Mouse (Mus musculus): ENCODE data around the gene Evi5. TPM values are rescaled to one million over a fixed set of nuclear protein-coding genes. Genes with fewer than 3 reads are reported as not detected.

Evi5 gene
- polyA plus RNA-seq, 1 experiment from 2014 or later: 48.3 TPM

DNA sequence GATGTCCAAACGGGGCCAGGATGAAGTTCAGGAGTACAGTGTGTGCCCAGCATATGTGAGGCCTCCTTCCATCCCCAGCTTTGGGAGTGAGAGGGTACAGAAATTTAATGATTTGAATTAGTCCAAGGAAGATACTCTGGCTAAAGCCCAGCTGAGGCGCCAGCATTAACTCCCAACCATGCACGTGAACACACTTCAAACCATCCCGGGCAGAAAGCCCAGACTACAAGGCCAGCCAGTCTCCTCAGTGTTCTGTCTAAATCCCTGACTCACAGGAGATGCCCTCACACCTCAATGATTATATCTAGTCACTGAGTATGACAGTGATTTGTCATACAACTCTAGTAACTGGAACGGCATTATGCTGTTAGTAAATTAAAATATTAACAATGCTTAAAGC, 27.6 kb downstream of the Evi5 start:
- Histone ChIP-seq H3K27ac (ENCODE audit: low read depth, low read length) (no peak overlapping the region), H3K27me3 (replicated peaks; ENCODE audit: control insufficient read depth, insufficient read depth, low read length) (no peaks in the 10 kb centered on the region), H3K9ac (ENCODE audit: low read depth, low read length) (no peak overlapping the region), H3K36me3 (ENCODE audit: control insufficient read depth, insufficient read depth, low read length) (no peaks in the 10 kb centered on the region), H3K4me3 (ENCODE audit: low read depth, low read length) (no peak overlapping the region), H3K4me2 (no peak overlapping the region), H3K9me3 (ENCODE audit: control insufficient read depth, low read length) (peaks cover 3% of the 10 kb centered on the region; the same call in 1 of the 2 replicates), H3K4me1 (replicated peaks; ENCODE audit: control insufficient read depth, insufficient read depth, low read length) (no peaks in the 10 kb centered on the region)
- ATAC-seq (replicated peaks; ENCODE audit: low FRiP score) (no peak), DNase-seq (ENCODE audit: low spot score) (no peak)
- 88% methylated on average over 5 of the region's 5 CpGs for WGBS

DNA sequence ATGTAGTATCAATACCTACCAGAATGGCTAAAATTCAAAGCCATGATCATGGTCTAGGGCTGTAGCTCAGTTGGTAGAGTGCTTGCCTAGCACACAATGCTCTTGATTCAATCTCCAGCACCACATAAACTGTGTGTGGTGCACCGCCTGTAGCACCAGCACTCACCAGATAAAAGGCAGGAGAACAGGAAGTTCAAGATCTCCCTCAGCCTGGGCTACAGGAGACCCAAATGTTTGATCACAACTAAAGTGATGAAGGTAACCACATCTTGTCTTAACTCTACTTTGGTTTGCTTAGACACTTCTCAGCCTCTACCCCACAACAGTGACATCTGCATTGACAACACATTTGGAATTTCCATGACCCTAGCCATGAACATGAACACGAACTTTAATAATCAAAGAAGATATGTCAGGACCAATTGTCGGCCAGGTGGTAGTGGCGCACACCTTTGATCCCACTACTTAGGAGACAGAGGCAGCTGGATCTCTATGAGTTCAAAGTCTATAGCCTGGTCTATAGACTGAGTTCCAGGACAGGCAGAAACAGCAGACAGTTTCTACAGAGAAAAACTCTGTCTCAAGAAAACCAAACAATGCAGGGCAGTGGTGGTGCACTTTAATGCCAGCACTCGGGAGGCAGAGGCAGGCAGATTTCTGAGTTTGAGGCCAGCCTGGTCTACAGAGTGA, 34.2 kb downstream of the Evi5 start:
- ATAC-seq (replicated peaks; ENCODE audit: low FRiP score): no peak
- Histone ChIP-seq H3K4me3 (ENCODE audit: low read depth, low read length) (no peak overlapping the region), H3K27ac (ENCODE audit: low read depth, low read length) (no peak overlapping the region), H3K4me2 (no peak overlapping the region), H3K9ac (ENCODE audit: low read depth, low read length) (no peak overlapping the region), H3K36me3 (ENCODE audit: control insufficient read depth, insufficient read depth, low read length) (peaks cover 8% of the 10 kb centered on the region), H3K27me3 (replicated peaks; ENCODE audit: control insufficient read depth, insufficient read depth, low read length) (no peaks in the 10 kb centered on the region), H3K9me3 (ENCODE audit: control insufficient read depth, low read length) (no peaks in the 10 kb centered on the region), H3K4me1 (replicated peaks; ENCODE audit: control insufficient read depth, insufficient read depth, low read length) (peaks cover 3% of the 10 kb centered on the region; the same call in 1 of the 2 replicates)
- DNase-seq (ENCODE audit: low spot score): no peak
- WGBS: 84% methylated on average over 5 of the region's 5 CpGs

DNA sequence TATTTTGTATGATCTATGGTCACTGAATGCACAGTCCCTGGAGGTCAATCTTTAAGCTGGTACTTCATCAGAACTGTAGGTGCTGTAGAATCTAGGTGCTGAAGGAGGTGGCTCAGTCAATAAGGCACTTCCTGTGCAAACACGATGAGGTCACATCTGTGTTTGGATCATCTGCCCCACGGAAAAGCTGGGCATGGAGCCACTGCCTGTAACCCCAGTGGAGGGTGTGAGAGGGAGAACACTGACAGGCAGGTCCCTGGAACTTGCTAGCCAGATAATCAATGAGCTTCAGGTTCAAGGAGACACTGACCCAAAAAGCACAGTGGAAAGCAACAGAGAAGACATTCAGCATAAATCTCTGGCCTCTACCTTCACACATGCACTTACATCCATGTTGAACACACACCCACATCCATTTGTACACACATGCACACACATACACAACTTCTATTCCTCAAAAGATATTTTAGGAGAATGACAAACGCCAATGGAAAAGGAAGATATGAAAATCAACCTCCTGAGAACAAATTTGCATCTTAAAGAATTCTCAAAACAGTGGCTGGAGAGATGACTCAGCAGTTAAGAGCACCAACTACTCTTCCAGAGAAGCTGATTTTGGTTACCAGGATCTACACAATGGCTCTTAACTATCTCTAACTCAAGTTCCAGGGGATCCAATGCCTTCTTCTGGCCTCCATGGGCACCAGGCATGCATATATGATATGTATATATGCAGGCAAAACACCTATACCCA, 35.8 kb downstream of the Evi5 start:
- Histone ChIP-seq H3K4me2 (no peak overlapping the region), H3K36me3 (ENCODE audit: control insufficient read depth, insufficient read depth, low read length) (peaks cover 8% of the 10 kb centered on the region), H3K27me3 (replicated peaks; ENCODE audit: control insufficient read depth, insufficient read depth, low read length) (no peaks in the 10 kb centered on the region), H3K9me3 (ENCODE audit: control insufficient read depth, low read length) (no peaks in the 10 kb centered on the region), H3K4me1 (replicated peaks; ENCODE audit: control insufficient read depth, insufficient read depth, low read length) (peaks cover 3% of the 10 kb centered on the region; the same call in 1 of the 2 replicates), H3K9ac (ENCODE audit: low read depth, low read length) (no peak overlapping the region), H3K27ac (ENCODE audit: low read depth, low read length) (no peak overlapping the region), H3K4me3 (ENCODE audit: low read depth, low read length) (no peak overlapping the region)
- DNase-seq (ENCODE audit: low spot score): no peak
- no peak; the same call in 1 of the 2 replicates for ATAC-seq (replicated peaks; ENCODE audit: low FRiP score)
- 42% methylated on average over 3 of the region's 3 CpGs for WGBS

DNA sequence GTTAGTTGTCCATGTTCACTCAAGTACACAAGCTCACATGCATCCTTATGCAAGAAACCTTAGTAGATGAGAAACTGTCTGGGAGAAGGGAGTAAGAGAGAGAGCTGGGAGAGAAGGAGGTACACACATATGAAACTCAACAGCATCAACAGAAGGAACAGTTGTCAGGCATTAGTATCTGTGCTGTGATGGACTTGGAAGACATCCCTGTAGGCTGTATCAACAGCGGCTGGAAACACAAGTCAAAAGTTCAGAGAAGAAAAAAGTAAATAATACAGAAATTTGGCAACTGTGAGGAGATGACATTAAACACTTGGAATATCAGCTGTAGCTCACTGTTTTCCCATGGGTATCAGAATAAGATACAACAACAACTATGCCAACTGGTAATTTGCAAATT, 40.6 kb downstream of the Evi5 start:
- 81% methylated on average over 1 of the region's 1 CpGs for WGBS
- Histone ChIP-seq H3K9ac (ENCODE audit: low read depth, low read length) (no peak overlapping the region), H3K4me3 (ENCODE audit: low read depth, low read length) (no peak overlapping the region), H3K27ac (ENCODE audit: low read depth, low read length) (no peak overlapping the region), H3K4me1 (replicated peaks; ENCODE audit: control insufficient read depth, insufficient read depth, low read length) (peaks cover 3% of the 10 kb centered on the region; the same call in 1 of the 2 replicates), H3K36me3 (ENCODE audit: control insufficient read depth, insufficient read depth, low read length) (peaks cover 10% of the 10 kb centered on the region), H3K4me2 (no peak overlapping the region), H3K9me3 (ENCODE audit: control insufficient read depth, low read length) (no peaks in the 10 kb centered on the region), H3K27me3 (replicated peaks; ENCODE audit: control insufficient read depth, insufficient read depth, low read length) (no peaks in the 10 kb centered on the region)
- ATAC-seq (replicated peaks; ENCODE audit: low FRiP score) (no peak), DNase-seq (ENCODE audit: low spot score) (no peak)

DNA sequence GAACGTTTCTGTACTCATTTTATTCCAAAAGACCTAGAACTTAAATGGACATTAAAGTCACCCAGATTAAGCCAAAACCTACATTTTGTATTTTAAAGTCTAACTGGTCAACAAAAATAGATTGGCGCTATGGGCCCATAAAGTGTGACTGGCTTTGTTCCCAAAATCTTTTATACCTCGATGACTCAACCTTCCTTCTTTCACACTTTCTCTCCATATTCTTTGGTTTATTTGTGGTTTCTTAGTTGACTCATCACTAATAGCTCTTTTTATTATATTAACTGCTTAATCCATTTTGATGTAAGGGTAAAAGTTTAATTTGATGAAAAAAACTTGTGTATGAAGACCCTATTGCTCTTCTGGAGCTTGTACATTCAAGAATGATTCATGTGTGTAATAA, 43.6 kb downstream of the Evi5 start:
- WGBS: 89% methylated on average over 3 of the region's 3 CpGs
- H3K9ac ChIP-seq (ENCODE audit: low read depth, low read length): no peak overlapping the region
- no peaks in the 10 kb centered on the region for H3K9me3 ChIP-seq (ENCODE audit: control insufficient read depth, low read length)
- no peaks in the 10 kb centered on the region for H3K4me1 ChIP-seq (replicated peaks; ENCODE audit: control insufficient read depth, insufficient read depth, low read length)
- no peak overlapping the region for H3K4me2 ChIP-seq
- no peaks in the 10 kb centered on the region for H3K27me3 ChIP-seq (replicated peaks; ENCODE audit: control insufficient read depth, insufficient read depth, low read length)
- ATAC-seq (replicated peaks; ENCODE audit: low FRiP score) (no peak), DNase-seq (ENCODE audit: low spot score) (no peak)
- H3K4me3 ChIP-seq (ENCODE audit: low read depth, low read length): no peak overlapping the region
- no peak overlapping the region for H3K27ac ChIP-seq (ENCODE audit: low read depth, low read length)
- peaks cover 10% of the 10 kb centered on the region for H3K36me3 ChIP-seq (ENCODE audit: control insufficient read depth, insufficient read depth, low read length)

DNA sequence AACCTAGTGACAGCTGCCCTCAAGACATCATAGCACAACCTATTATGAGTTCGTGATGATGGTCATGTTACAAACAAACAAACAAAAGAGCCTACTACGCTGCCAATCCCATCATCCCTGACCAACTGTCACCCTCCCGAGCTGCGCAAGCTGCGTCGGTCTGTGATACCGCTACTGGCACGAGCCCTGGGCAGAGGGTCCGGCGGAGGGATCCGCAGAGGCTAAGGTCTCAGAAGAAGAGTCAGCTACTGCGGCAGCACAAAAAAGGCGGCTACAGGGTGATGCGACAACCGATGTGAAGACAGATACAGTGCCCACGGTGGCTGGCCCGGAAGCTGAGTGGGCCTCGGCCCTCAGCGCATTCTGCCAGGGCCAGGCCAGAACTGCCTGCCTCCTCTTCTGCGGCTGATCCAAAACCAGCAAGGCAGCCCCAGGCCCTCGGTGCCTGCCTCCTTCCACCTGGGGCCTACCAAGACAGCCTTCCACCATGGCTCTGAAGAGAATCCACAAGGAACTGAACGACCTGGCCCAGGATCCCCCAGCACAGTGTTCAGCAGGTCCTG, 44.8 kb downstream of the Evi5 start, which contains the start of gene Ube2d2b:
Gene Ube2d2b (plus strand): TSS at position 102 of the 563 bp plus-strand sequence.
- peaks cover 10% of the 10 kb centered on the region for H3K36me3 ChIP-seq (ENCODE audit: control insufficient read depth, insufficient read depth, low read length)
- no peaks in the 10 kb centered on the region for H3K9me3 ChIP-seq (ENCODE audit: control insufficient read depth, low read length)
- no peak within 1 kb of the TSS for H3K9ac ChIP-seq (ENCODE audit: low read depth, low read length)
- DNase-seq (ENCODE audit: low spot score) (no peak), ATAC-seq (replicated peaks; ENCODE audit: low FRiP score) (no peak)
- no peaks in the 10 kb centered on the region for H3K4me1 ChIP-seq (replicated peaks; ENCODE audit: control insufficient read depth, insufficient read depth, low read length)
- no peak within 1 kb of the TSS for H3K4me2 ChIP-seq
- H3K27ac ChIP-seq (ENCODE audit: low read depth, low read length): no peak within 1 kb of the TSS
- H3K4me3 ChIP-seq (ENCODE audit: low read depth, low read length): no peak within 1 kb of the TSS
- H3K27me3 ChIP-seq (replicated peaks; ENCODE audit: control insufficient read depth, insufficient read depth, low read length): no peaks in the 10 kb centered on the region
- 95% methylated on average over 22 of the region's 22 CpGs for WGBS

DNA sequence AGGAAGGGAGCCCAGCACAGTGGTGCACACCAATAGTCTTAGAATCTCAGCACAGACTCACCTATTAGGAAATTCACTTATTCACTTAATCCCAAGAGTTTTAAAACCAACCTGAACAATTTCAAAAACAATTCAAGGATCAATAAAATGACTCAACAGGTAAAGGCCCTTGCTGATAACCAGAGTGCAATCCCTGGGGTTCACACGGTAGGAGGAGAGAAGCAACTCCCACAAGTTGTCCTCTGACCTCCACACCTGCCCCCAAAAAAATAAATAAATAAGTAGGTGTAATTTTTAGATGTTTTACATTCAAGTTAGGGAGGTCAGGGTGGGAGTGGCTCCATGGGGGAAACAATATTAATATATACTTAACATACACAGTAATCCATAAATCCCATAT, 52.4 kb downstream of the Evi5 start:
- no peaks in the 10 kb centered on the region for H3K4me1 ChIP-seq (replicated peaks; ENCODE audit: control insufficient read depth, insufficient read depth, low read length)
- H3K4me2 ChIP-seq: no peak overlapping the region
- H3K27me3 ChIP-seq (replicated peaks; ENCODE audit: control insufficient read depth, insufficient read depth, low read length): no peaks in the 10 kb centered on the region
- ATAC-seq (replicated peaks; ENCODE audit: low FRiP score): no peak
- H3K4me3 ChIP-seq (ENCODE audit: low read depth, low read length): no peak overlapping the region
- no peaks in the 10 kb centered on the region for H3K36me3 ChIP-seq (ENCODE audit: control insufficient read depth, insufficient read depth, low read length)
- no peak overlapping the region for H3K27ac ChIP-seq (ENCODE audit: low read depth, low read length)
- no peak for DNase-seq (ENCODE audit: low spot score)
- H3K9me3 ChIP-seq (ENCODE audit: control insufficient read depth, low read length): no peaks in the 10 kb centered on the region
- no peak overlapping the region for H3K9ac ChIP-seq (ENCODE audit: low read depth, low read length)
- WGBS: 89% methylated on average over 1 of the region's 1 CpGs

DNA sequence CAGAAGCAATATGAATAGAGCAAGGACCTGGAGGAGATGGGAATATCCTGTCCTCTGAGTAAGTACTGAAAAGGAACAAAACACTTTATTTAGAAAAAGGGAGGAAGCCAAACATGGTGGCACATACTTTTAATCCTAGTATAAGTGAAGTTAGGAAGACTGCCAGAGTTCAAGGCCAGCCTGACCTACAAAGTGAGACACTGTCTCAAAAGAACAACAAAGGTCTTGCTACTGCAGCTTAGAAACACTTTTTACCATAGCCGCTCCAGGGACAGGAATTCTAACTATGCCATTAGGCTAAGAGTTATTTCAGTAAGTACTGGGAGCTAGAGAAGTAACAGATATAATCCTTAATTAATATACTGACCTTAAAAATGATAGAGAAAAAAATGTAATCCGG, 60.3 kb downstream of the Evi5 start:
- 90% methylated on average over 2 of the region's 2 CpGs for WGBS
- H3K27me3 ChIP-seq (replicated peaks; ENCODE audit: control insufficient read depth, insufficient read depth, low read length): no peaks in the 10 kb centered on the region
- H3K36me3 ChIP-seq (ENCODE audit: control insufficient read depth, insufficient read depth, low read length): peaks cover 15% of the 10 kb centered on the region; the same call in 1 of the 2 replicates
- no peaks in the 10 kb centered on the region for H3K9me3 ChIP-seq (ENCODE audit: control insufficient read depth, low read length)
- no peak overlapping the region for H3K27ac ChIP-seq (ENCODE audit: low read depth, low read length)
- H3K9ac ChIP-seq (ENCODE audit: low read depth, low read length): no peak overlapping the region
- DNase-seq (ENCODE audit: low spot score) (no peak), ATAC-seq (replicated peaks; ENCODE audit: low FRiP score) (no peak)
- H3K4me2 ChIP-seq: no peak overlapping the region
- no peaks in the 10 kb centered on the region for H3K4me1 ChIP-seq (replicated peaks; ENCODE audit: control insufficient read depth, insufficient read depth, low read length)
- no peak overlapping the region for H3K4me3 ChIP-seq (ENCODE audit: low read depth, low read length)
